Mouse (Mus musculus): ENCODE data around the gene Gtf2ird2. TPM values are rescaled to one million over a fixed set of nuclear protein-coding genes. Genes with fewer than 3 reads are reported as not detected.

Gtf2ird2 gene
- 10 to 100 TPM; 14.5 to 15.4 TPM for total RNA-seq (2021)
- long read RNA-seq, experiment 1, transcript Gtf2ird2-201 (16 exons, 3,482 nt): major isoform, 7 of 19 reads
- long read RNA-seq, experiment 1, partial matches to known transcripts: 1 of 19 reads
- long read RNA-seq, experiment 1, other reads (novel, unspliced or antisense): 11 of 19 reads
- long read RNA-seq, experiment 2, partial matches to known transcripts: 2 of 8 reads
- long read RNA-seq, experiment 2, other reads (novel, unspliced or antisense): 2 of 8 reads

DNA sequence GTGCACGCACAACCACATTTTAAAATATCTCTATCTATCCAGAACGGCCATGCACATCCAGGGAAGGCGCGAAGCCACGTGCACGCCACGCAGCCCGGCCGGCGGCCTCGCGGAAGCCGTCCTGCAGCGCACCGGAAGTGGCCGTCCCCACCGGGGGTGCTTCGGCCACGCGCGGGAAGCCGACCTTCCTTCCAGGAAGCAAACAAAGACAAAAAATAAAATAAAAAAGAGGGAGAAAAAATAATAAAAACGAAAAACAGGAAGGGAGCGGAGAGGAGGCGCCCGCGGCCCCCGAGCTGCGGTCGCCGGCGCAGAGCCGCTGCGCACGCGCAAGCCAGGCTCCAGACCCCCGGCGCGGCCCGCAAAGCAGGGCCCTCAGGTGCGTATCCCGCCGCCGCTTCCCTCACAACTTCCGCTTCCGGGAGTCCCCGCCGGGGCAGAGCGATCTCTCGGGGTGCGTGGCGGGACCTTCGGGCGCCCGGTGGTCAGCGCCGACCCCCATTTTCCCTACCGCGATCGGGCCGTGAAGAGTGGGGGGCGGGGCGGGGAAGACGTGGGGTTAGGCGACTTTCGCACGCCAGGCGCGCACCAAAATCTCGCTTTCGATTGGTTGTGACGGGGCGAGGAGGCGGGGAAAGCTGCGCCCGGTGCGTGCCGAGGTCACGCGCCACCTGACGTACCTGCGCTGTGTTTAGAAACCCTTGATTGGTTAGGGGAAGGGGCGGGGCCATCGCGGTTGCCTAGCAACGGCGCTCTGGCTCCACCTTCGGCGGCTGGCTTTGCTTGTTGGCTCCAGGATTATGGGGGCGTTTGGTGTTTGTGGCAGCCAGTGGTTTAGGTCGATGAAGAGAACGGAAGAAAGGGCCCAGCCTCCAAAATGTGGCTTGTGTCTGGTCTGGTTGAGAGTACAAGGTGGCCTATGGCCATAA is at the start of gene Gtf2ird2:
TSS of gene Gtf2ird2 (plus strand) at position 140 of the 929 bp plus-strand sequence.
- intact Hi-C loops (cut with DNase I): no loop called here
- peak; percentile 99 for DNase-seq (ENCODE audit: low spot score in 2 of 2)

DNA sequence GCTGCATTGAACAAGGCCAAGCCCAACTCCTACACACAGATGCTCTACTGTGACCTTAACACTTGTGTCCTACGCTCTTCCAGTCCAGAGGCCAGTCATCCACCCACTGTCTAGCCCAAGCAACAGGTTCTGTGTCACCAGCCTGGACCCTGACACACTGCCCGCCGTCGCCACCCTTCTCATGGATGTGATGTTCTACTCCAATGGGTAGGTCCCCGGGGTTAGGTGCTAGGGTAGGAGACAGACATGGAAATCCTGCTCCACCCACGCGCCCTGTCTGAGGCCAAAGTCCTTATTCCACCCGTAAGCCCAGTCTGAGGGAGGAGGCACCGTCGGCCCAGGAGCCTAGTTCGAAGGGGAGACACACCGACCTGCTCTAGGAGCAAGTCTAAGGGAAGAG is 47.8 kb upstream of the Gtf2ird2 start:
- intact Hi-C loops (cut with DNase I): no loop called here
- DNase-seq (ENCODE audit: low spot score in 2 of 2): no peak

DNA sequence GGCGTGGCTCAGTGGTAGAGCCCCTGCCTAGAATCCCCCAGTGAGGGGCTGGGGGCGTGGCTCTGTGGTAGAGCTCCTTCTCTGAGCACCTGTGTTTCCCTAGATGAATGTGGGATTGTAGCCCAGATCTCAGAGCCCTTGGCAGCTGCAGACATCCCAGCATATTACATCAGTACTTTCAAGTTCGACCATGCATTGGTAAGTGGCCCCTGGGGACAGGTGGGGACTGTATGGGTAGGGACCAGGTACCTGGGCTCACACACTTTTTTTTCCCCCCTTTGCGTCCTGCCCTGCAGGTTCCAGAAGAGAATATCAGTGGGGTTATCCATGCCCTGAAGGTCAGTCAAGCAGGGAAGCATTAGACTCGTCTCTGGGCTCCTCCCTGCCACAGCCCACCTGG is 45.9 kb upstream of the Gtf2ird2 start:
- no peak for DNase-seq (ENCODE audit: low spot score in 2 of 2)
- intact Hi-C loops (cut with DNase I): no loop called here

DNA sequence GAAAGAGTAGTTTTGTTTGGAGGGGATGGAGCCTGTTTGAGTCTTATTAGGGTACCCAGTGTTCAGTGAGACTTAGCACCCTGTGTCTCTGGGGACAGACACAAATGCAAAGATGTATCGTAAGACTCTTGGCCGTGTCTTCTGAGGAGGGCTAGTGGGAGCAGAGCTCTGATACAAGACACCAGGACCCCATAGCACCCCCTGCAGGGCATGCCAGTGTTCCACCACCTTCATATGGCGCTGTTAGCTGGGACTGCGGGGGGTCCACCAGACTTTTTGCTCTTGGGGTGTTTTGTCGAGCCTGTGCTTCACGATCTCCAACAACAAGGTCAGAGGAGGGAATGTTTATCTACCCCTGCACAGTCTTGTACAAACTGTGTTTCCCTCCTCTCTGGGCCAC is 44.4 kb upstream of the Gtf2ird2 start:
- no peak for DNase-seq (ENCODE audit: low spot score in 2 of 2)
- intact Hi-C loops (cut with DNase I): no loop called here

DNA sequence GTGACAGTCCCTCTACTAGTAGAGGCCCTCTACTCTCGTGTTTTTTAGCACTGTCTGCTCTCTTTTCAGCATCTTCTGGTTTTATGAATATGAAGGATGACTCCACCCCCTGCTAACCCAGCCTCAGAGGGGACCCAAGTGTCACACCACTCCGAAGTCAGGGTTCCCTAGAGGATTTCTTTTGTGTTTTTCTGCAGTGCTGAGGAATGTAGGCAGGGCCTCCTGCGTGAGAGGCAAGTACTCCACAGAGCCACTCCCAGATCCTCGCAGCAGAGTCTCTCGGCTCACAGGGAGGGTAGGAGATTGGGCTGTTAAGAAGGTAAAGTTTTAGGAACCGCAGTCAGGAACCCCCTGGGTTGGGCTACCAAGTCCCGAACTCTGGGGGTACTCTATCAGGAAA is 42.6 kb upstream of the Gtf2ird2 start:
- intact Hi-C loops (cut with DNase I): no loop called here
- no peak for DNase-seq (ENCODE audit: low spot score in 2 of 2)

DNA sequence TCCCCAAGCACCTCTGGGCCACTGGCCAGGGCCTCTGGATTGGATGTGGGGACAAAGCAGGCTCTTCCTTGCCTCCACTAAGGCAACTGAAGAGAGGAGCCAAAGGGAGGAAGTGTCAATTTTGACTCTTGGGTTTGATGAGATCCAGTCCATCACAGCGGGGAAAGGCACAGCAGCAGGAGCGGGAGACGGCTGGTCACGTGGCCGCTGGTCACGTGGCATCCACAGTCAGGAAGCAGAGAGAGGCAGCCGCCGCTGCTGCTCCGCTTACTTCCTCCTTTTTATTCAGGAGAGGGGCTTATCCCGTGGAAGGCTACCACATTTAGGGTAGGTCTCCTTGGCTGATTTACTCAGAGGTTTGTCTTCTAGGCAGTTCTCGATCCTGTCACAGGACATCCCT is 41.4 kb upstream of the Gtf2ird2 start:
- intact Hi-C loops (cut with DNase I): no loop called here
- DNase-seq (ENCODE audit: low spot score in 2 of 2): no peak

DNA sequence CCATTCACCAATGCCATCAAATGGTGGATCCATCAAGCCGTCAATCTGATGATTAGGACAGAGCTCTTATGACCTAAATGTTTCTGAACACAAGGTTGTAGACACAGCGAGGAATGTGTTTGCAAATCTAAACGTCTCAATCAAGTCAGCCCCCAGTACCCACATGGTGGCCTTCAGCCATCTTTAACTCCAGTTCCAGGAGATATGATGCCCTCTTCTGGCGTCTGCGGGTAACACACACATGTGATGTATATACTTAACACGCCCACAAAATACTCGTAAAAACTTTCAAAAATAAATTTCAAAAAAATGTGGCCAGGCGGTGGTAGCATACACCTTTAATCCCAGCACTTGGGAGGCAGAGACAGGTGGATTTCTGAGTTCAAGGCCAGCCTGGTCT is 38.8 kb upstream of the Gtf2ird2 start:
- DNase-seq (ENCODE audit: low spot score in 2 of 2): peak in 1 of 2 experiments; percentile 35
- intact Hi-C loops (cut with DNase I): no loop called here

DNA sequence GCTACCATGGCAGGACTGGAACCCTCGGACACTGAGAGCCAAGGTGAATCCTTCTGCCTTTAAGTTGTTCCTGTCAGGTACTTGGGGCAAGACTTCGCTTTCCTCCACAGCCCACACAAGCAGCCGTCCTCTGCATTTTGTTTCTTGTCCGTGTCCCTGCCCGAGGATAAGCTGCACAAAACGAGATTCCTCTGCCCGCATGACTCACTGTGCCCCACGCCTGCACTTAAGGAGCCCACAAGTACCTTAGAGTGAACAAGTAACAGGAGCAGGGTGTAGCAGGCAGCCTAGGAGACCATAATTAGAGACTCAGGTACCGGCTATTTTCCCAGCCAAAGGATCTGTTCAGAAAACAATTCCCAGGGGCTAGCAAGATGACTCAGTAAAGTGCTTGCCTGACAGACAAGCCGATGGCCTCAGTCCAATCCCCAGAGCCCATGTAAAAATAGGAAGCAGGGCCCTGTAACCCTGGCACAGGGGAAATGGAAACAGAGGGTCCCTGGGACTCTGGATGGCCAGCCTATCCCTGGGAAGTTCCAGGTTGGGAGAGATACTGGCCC is 36.5 kb upstream of the Gtf2ird2 start:
- intact Hi-C loops (cut with DNase I): no loop called here
- DNase-seq (ENCODE audit: low spot score in 2 of 2): no peak

DNA sequence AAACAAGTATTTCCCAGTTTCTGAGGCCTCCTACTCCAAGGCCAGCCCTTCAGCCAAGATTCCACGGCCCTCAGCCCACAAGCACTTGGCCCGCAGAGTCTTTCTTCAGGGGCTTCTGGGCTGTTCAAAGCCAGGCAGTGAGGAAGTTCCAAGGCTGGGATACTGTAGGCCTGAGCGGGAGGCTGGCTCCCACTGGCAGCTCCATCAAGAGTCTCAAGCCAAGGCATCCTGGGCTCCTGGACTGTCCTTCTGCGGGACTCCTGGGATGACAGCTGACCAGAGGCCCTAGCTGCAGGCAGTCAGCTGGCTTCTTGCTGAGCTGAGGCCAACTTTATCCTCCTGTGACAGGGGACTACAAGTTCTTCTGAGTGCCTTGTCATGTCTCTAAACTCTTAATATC is 35.7 kb upstream of the Gtf2ird2 start:
- DNase-seq (ENCODE audit: low spot score in 2 of 2): no peak
- intact Hi-C loops (cut with DNase I): no loop called here

DNA sequence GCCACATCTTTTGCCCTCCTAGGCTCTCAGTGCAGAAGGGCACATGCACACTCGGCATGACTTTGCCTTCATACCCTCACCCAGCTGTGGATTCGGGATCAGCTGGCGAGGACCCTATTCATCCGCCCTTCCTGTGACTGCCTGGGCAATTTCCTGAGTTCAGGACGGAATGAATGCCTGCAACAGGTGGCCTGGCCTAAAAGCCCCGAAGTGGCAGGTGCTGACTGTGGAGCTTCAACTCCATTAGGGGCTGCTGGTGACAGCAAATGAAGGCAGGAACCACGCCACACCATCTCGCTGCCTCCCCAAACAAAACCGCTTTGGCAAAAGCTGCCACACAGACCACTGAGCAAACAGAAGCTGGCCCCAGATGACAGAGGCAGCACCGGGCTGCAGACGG is 31.9 kb upstream of the Gtf2ird2 start:
- intact Hi-C loops (cut with DNase I): no loop called here
- DNase-seq (ENCODE audit: low spot score in 2 of 2): no peak

DNA sequence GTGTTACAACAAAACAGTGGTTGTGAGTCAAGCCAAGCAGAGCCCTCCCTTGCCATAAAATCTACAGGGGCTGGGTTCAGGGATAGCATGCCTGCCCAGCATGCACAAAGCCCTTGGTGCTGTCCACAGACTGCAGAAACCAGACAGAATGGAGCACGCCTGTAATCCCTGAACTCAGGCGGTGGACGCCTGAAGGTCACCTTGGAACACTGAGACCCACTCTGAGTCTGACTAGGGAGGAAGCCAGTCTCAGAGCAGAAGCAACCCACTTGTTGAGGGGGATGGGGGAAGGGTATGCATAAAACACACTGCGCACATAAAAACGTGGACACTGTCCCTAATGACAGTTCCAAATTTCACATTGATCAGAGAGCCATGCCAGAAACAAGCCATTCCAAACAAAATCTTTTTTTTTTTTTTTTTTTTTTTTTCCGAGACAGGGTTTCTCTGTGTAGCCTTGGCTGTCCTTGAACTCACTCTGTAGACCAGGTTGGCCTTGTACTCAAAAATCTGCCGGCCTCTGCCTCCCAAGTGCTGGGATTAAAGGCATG is 27.8 kb upstream of the Gtf2ird2 start:
- no peak for DNase-seq (ENCODE audit: low spot score in 2 of 2)
- intact Hi-C loops (cut with DNase I): no loop called here

DNA sequence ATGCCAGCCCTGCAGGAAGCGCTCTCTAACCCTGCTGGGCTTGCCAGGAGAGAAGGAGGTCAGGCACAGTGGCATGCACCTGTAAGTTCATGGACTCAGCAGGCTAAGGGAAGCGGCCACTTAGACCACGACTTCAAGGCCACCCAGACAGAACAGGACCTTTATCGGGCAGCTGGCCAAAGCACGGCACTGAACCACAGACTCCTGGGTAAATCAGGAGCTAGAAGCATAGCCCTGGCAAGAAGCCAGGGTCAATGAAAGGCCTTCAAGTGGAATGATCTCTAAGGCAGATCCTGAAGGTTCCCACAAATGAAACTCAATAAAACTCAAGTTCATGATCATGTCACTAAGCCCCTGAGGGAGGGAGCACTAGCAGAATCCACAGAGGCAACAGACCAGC is 19.1 kb upstream of the Gtf2ird2 start:
- no peak for DNase-seq (ENCODE audit: low spot score in 2 of 2)
- intact Hi-C loops (cut with DNase I): no loop called here

DNA sequence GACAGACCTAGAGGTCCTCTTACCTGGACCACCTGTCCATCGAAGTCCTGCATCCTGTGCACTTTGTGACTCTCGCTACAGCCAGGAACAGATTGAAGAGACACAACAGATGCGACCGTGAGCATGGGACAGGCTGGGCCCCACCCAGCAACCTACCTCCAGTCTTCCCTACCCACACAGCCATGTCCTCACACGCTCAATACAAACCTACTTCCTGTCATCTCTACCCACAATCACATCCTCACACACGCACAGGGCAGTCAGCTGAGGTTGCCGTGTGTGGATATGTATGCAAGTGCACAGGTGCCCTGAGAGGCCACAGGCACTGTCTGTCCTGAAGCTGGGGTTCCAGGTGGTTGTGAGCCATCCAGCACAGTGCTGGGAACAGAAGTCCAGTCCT is 17.2 kb upstream of the Gtf2ird2 start:
- intact Hi-C loops (cut with DNase I): no loop called here
- DNase-seq (ENCODE audit: low spot score in 2 of 2): no peak

DNA sequence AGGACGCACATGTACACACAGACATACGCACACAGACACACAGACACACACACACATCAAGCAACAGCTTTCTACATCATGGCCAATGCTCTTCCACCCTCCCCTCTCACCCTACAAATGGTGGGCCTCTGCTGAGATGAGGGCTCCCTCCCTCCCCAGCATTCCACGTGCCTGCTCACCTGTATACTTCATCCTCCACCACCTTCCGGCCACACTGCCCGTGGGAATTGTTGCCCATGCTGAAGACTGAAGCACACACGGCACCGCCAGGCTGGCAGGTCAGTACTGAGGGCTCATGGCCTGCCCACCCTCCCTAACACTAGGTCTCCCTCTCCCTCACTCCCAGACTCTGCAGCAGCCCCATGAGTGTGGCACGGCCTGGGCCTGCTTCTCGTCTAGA is 15.8 kb upstream of the Gtf2ird2 start:
- intact Hi-C loops (cut with DNase I): no loop called here

DNA sequence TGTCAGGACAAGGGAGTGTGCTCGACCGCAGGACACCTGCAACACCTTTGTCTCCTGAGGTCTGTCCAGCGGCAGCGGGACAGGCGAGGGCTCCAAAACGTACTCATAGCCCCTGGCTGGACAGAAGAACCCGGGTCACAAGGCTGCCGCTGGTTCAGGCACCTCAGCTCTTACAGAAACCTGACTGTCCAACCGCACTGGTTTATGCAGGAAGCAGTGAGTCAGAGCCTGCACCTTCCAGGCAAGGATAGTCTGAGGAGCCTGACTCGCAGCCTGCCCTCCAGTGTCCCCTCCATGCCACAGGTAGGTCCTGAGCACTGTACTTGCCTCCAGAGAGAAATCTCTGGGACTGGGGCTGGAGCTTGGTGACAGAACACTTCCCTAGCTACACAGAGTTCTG is 14.6 kb upstream of the Gtf2ird2 start:
- intact Hi-C loops (cut with DNase I): no loop called here
- no peak for DNase-seq (ENCODE audit: low spot score in 2 of 2)

More for the DNA sequence above, 15.8 kb upstream of the Gtf2ird2 start:
- no peak for DNase-seq (ENCODE audit: low spot score in 2 of 2)

DNA sequence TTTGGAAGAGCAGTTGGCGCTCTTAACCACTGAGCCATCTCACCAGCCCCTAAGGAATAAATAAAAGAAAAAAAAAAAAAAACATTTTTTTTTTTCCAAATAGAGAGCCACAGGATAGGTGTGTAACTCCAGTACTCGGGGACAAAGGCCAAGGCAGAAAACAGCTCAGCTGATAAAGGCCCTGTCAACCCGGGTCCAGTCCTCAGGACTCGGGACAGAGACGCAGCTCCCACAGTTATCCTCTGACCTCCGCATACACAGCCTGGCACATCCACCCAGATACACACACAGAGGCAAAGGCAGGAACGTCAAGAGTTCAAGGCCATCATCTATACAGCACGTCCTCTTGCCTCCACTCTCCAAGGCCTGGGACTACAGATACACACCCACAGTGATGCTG is 13.7 kb upstream of the Gtf2ird2 start:
- DNase-seq (ENCODE audit: low spot score in 2 of 2): no peak
- intact Hi-C loops (cut with DNase I): no loop called here

DNA sequence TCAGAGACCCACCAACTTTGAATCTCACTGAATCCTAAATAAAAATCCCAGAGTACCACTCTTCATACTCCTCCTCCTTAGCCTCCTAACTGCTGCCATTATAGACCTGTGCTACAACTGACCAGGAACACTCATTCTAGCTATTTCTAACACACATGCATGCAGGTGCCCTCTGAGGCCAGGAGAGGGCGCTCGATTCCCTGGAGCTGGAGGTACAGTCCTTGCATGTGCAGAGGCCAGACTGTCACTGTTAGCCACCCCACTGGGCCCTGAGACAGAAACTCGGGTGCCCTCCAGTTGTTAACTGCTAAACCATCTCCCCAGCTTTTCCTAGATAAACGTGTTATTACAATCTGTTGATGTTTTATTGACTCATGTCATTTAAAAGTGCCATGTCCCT is 10.6 kb upstream of the Gtf2ird2 start:
- intact Hi-C loops (cut with DNase I): no loop called here
- no peak for DNase-seq (ENCODE audit: low spot score in 2 of 2)

DNA sequence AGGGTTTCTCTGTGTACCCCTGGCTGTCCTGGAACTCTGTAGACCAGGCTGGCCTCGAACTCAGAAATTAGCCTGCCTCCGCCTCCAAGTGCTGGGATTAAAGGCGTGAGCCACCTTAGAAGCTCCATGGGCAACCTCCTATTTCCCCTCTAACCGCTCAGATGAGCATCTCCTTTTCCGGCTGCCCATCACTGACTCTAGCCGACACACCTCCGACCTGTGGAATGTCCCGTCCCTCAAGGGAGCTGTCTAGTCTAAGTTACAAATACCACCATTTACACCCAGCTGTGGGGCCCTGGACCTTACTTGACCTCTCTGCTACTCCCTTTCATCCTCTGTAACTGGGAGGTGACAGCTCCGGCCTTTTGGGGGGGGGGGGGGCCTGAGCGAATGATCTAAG is 8.1 kb upstream of the Gtf2ird2 start:
- intact Hi-C loops (cut with DNase I): no loop called here
- DNase-seq (ENCODE audit: low spot score in 2 of 2): no peak

DNA sequence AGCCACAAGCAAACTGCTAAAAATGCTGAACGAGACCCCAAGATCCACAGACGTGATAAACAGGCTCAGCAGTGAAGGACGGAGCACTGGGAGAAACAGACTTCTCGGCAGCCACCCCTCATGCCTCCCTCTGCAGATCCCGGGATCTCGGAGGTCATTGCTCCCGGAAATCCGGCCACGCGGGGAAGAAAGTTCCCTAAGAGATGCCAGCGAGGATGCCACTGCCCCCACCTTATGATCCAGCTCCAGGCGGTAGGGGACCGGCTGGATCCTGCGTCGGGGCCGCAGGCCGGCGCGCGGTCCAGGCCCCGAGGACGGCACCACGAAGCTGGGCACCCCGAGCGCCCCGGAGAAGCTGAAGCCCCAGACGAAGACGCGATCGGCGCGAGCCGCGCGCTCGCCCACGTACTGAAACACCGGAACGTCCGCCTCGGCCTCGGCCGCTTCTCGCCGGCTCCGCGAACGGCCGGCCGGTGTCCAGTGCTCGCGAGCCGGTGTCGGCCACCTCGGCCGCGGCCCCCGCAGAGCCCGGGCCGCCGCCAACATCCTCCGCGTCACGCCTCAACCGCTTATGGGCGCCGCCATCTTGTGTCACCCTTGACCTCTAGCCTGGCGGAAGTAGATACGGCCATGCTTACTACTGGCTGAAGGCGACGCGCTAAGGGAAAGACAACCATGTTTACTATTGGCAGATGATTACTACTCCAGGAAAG is 7.5 kb upstream of the Gtf2ird2 start, which contains the start of gene Rcc1l:
TSS of gene Rcc1l (minus strand) at position 606 of the 713 bp plus-strand sequence.
- DNase-seq (ENCODE audit: low spot score in 2 of 2): peak; percentile 89 to 91
- intact Hi-C loops (cut with DNase I): no loop called here

DNA sequence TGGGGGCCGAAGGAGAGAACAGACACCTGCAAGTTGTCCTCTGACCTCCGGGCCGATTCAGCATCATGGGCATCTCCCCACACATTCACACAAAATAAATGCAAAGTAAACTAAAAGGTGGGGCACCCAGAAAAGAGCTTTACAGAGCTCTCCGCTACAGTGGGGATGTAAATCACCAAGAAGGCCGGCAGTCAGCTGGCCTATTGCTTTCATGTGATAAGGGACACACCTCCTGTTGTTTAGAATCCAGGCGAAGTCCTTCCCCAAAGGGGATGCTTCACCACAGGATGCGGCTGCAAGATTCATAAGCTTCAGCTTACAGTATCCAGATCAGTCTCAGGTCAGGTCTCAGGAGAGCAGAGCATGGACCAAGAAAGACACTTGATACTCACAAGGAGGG is 5.3 kb upstream of the Gtf2ird2 start:
- intact Hi-C loops (cut with DNase I): no loop called here
- DNase-seq (ENCODE audit: low spot score in 2 of 2): no peak

Measured in left cerebral cortex, postnatal 14 days (tissue).